1 mouse cellular context compared by ENCODE assay signal in genomic region chr15:102100996-102101671, GRCm38 (mm10).
TF ChIP-seq lines count a peak whose summit lies in the region.

No protein-coding gene starts in this region.

TF ChIP-seq in MEL, 35 proteins besides CTCF, POLR2A, EP300 and RAD21:
- TF ChIP-seq BHLHE40 (IDR thresholded peaks at IDR 0.05; ENCODE audit: borderline replicate concordance, low read depth, low read length) (no peak), POLR2AphosphoS5 (IDR thresholded peaks at IDR 0.05; ENCODE audit: borderline replicate concordance, low read depth, low read length) (no peak), HCFC1 (IDR thresholded peaks at IDR 0.05; ENCODE audit: low read depth, low read length) (no peak)
